Mouse (Mus musculus) embryo, embryonic 10 days (tissue): ENCODE results near the gene Mfsd14a.

Source experiments
- DNase-seq: peaks from one replicate; pipeline ENCODE4 v3.0.0-alpha.2; 2015; ENCODE audit warnings: low spot score

The Mfsd14a gene

GRCm38 (mm10) chr3:116653278-116653945, 9.1 kb downstream of the Mfsd14a start:
- DNase-seq: no peak

- DNase-seq: no peak
These were observed 10.4 kb downstream of the Mfsd14a start for GRCm38 (mm10) chr3:116652033-116652446.

- DNase-seq: no peak
These were observed 11.8 kb downstream of the Mfsd14a start for GRCm38 (mm10) chr3:116650698-116651097.

GRCm38 (mm10) chr3:116648805-116649204, 13.7 kb downstream of the Mfsd14a start:
- DNase-seq: no peak

- no peak for DNase-seq
These were observed 16.1 kb downstream of the Mfsd14a start for GRCm38 (mm10) chr3:116646387-116646786.

- no peak for DNase-seq
These were observed 20.1 kb downstream of the Mfsd14a start for GRCm38 (mm10) chr3:116642373-116642772.

- DNase-seq: no peak
These were observed 20.6 kb downstream of the Mfsd14a start for GRCm38 (mm10) chr3:116641811-116642371.

GRCm38 (mm10) chr3:116640024-116640423, 22.5 kb downstream of the Mfsd14a start:
- no peak for DNase-seq

- no peak for DNase-seq
These were observed 23.9 kb downstream of the Mfsd14a start for GRCm38 (mm10) chr3:116638572-116638971.

GRCm38 (mm10) chr3:116637693-116638476, 24.6 kb downstream of the Mfsd14a start:
- no peak for DNase-seq

GRCm38 (mm10) chr3:116635799-116636198, 26.7 kb downstream of the Mfsd14a start:
- DNase-seq: no peak

GRCm38 (mm10) chr3:116634853-116635252, 27.6 kb downstream of the Mfsd14a start:
- no peak for DNase-seq

- no peak for DNase-seq
These were observed 28.4 kb downstream of the Mfsd14a start for GRCm38 (mm10) chr3:116634091-116634490.

GRCm38 (mm10) chr3:116632971-116633370, 29.5 kb downstream of the Mfsd14a start:
- no peak for DNase-seq

- no peak for DNase-seq
These were observed 31.0 kb downstream of the Mfsd14a start for GRCm38 (mm10) chr3:116631459-116631858.

- DNase-seq: no peak
These were observed 39.8 kb downstream of the Mfsd14a start for GRCm38 (mm10) chr3:116622641-116623040.

GRCm38 (mm10) chr3:116620636-116621370, 41.7 kb downstream of the Mfsd14a start:
- no peak for DNase-seq

- no peak for DNase-seq
These were observed 43.6 kb downstream of the Mfsd14a start for GRCm38 (mm10) chr3:116618855-116619254.

- no peak for DNase-seq
These were observed 47.0 kb downstream of the Mfsd14a start for GRCm38 (mm10) chr3:116615318-116616068.

- DNase-seq: no peak
These were observed 48.1 kb downstream of the Mfsd14a start, which contains the start of gene Trmt13 for GRCm38 (mm10) chr3:116614295-116614892. TSS of gene Trmt13 (minus strand) at chr3:116614587.

GRCm38 (mm10) chr3:116604570-116604969, 57.9 kb downstream of the Mfsd14a start:
- DNase-seq: no peak
